Mouse (Mus musculus): ENCODE results near the gene H60b.
"Not testable (repeated sequence)": the region's sequence is repeated elsewhere in the genome, so short reads cannot be mapped to it uniquely, and the experiment has no call there.

H60b gene

GRCm38 (mm10) chr10:22272914-22273683 lies 114.7 kb downstream of the H60b start:
- in situ Hi-C loops (cut with MboI; ENCODE audit: low sequenced_read_pairs): not testable (repeated sequence)

GRCm38 (mm10) chr10:22273684-22274305 lies 115.4 kb downstream of the H60b start:
- in situ Hi-C loops (cut with MboI; ENCODE audit: low sequenced_read_pairs): no loop called here

- in situ Hi-C loops (cut with MboI; ENCODE audit: low sequenced_read_pairs): no loop called here
Observed at GRCm38 (mm10) chr10:22274445-22275057, 116.2 kb downstream of the H60b start.

DNA sequence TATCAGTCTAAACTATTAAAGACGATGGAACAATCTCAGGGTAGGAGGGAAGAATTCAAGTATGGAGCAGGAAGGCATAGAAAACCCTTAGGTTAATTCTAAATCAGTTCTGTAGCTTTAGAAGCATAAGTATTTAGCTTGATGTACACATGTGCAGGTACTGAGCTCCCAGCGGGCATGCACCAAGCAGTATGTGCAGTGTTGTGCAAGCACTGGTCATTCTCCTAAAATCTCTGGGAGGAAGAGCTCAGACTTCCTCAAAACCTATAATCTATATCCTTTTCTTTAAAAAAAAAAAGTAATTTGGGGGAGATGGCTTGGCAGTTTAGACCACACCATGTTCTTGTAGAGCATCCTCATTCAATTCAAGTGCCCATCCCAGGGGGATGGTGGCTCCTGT lies 120.1 kb downstream of the H60b start:
- in situ Hi-C loops (cut with MboI; ENCODE audit: low sequenced_read_pairs): not testable (repeated sequence)

- in situ Hi-C loops (cut with MboI; ENCODE audit: low sequenced_read_pairs): no loop called here
Observed at GRCm38 (mm10) chr10:22282816-22283215, 124.4 kb downstream of the H60b start.

- in situ Hi-C loops (cut with MboI; ENCODE audit: low sequenced_read_pairs): no loop called here
Observed at GRCm38 (mm10) chr10:22295676-22296075, 137.3 kb downstream of the H60b start.

DNA sequence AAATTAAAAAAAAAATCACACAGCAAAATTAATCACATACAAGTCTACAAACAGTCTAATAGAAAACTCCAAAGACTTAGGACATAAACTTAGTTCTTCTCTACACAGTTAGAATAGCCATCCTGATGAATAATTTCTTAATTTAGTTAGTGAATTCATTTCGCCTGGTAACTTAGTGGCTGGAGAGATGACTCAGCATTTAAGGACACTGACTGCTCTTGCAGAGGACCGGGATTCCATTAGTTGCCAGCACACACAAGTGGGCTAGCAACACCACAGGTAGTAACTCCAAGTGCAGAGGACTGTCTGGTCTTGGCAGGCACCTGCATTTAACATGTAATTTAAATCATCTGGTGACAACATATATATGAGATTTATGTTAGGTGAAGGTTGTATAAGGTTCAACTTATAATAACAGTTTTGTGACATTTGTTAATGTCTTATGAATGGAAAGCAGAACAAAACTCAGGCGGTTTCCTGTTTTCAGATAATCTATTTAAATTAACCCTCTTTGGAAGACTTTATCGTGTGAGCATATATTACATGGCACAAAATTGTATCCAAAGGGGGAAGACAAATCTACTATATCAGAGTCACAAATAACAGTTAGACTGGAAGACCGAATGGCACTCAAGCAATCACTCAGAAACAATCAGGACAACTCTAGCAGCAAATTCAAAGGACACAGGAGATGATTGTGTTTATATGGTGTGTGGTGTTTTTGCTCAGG lies 138.8 kb downstream of the H60b start:
- in situ Hi-C loops (cut with MboI; ENCODE audit: low sequenced_read_pairs): no loop called here

GRCm38 (mm10) chr10:22297766-22298461 lies 139.5 kb downstream of the H60b start:
- in situ Hi-C loops (cut with MboI; ENCODE audit: low sequenced_read_pairs): no loop called here

GRCm38 (mm10) chr10:22299324-22299723 lies 140.9 kb downstream of the H60b start:
- in situ Hi-C loops (cut with MboI; ENCODE audit: low sequenced_read_pairs): no loop called here

DNA sequence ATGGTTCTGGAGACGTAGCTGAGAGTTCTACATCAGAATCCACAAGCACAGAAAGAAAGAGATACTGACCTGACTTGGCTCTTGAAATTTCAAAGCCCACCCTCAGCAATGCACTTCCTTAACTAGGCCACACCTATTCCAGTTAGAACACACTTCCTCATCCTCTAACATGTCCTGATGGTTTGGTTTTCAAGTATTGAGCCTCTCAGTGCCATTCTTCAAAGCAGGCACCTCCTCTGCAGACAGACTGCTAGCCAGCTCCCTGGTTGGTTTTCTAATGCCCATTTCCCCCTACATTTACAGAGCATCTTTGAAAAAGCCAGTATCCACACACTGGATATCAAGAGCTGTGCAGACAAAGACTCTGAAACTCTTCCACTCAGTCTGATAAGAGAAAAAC lies 143.3 kb downstream of the H60b start:
- in situ Hi-C loops (cut with MboI; ENCODE audit: low sequenced_read_pairs): no loop called here

DNA sequence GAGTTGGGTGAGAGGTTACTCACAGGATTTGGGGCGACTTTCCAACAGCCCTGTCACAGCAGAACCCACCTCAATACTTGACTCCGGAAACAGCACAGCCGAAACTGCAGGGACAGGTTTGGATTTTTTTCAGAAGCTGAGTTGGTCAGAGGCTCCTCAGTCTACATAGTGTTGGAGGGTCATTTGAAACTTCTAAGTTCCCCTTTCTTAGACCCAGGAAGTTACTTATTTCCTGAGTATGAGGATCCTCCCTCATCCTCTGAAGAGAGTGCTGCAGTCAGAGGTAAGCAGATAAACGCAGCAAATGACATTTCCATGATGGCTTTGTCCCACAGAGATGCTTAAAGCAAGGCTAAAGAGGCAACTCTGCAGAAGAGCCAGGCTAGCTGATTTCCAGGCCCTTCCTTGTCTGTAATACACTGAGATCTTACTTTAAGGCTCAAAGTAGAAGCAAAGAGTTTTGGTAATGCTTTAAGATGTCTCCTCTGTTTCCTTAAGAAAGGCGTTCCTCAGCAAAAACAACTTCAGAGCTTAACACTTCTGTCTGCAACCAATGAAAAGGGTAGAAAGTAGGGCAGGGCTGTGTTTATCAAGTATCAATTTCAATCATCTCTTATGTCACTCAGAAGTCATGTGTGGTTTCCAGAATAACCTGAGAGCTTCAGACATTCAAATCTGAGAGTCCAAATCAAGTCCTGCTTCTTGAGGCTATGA lies 144.1 kb downstream of the H60b start:
- in situ Hi-C loops (cut with MboI; ENCODE audit: low sequenced_read_pairs): no loop called here

GRCm38 (mm10) chr10:22303736-22304135 lies 145.3 kb downstream of the H60b start:
- in situ Hi-C loops (cut with MboI; ENCODE audit: low sequenced_read_pairs): no loop called here

DNA sequence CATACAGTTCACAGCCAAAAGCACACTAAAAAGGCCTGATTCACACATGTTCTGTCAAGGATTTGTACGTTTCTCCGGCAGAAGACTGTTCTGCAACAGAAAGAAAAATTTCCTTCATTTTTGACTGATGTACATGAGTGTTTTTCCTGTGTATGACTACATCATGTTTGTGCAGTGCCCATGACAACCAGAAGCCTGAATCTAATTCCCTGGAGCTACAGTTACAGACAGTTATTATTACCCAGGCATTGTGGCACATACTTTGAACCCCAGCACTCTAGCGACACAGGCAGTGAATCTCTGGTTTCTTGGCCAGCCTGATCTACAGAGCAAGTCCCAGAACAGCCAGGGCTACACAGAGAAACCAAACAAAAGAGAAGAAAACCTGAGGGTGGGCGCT lies 147.4 kb downstream of the H60b start:
- in situ Hi-C loops (cut with MboI; ENCODE audit: low sequenced_read_pairs): no loop called here

DNA sequence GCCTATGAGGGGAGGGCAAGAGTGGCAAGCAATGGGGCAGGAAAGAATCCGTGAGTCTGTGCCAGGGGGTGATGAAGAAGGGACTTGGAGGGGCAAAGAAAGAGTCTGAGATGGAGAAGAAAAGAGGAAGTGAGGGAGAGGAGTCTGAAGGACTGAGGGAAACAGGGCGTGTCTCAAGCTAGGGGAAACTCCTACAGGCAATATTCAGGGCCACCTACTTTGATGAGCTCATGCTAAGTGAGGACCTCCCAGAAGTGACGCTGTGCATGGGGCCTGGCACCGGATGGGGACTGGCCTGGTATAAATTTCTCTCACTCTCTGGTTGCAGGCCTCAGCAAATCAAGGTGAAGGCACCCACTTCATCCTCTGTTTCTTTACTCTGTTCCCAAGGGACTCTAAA lies 148.1 kb downstream of the H60b start:
- in situ Hi-C loops (cut with MboI; ENCODE audit: low sequenced_read_pairs): no loop called here

GRCm38 (mm10) chr10:22308221-22308620 lies 149.8 kb downstream of the H60b start:
- in situ Hi-C loops (cut with MboI; ENCODE audit: low sequenced_read_pairs): no loop called here

DNA sequence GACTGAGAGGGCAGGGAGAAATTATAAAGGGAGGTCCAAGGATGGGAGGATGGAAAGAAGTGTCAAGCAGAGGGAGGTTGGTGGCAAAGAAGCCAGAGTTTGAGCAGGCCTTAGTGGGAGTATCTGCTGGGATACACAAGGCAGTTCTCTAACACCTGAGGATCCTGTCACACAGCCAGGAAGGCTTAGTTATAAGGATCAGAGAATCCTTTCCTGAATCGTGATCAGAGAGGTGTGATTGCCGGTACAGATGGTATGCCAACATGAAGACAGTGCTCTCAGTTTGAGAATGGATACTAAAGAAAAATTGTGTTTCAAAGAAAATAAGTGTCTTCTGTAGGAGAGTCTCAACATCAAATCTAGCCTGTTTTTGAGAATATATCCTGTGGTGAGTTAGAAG lies 164.5 kb downstream of the H60b start:
- in situ Hi-C loops (cut with MboI; ENCODE audit: low sequenced_read_pairs): no loop called here

All from CH12F3 (cell line).